Mouse (Mus musculus) adrenal gland, adult (tissue): Measurements from ENCODE around the gene Adam11.

ENCODE experiments used
- DNase-seq, 2 experiments: peaks; one replicate each; pipeline ENCODE4 v3.0.0; 2022 to 2023; ENCODE audit warnings: low spot score in 1 of 2; ENCODE audit not compliant: inconsistent age in 2 of 2

Adam11 gene

GRCm38 (mm10) chr11:102753591-102754324 lies 7.5 kb upstream of the Adam11 start:
- DNase-seq: no peak

GRCm38 (mm10) chr11:102754416-102754815 lies 6.8 kb upstream of the Adam11 start:
- peak in 1 of 2 experiments; percentile 3 for DNase-seq

DNA sequence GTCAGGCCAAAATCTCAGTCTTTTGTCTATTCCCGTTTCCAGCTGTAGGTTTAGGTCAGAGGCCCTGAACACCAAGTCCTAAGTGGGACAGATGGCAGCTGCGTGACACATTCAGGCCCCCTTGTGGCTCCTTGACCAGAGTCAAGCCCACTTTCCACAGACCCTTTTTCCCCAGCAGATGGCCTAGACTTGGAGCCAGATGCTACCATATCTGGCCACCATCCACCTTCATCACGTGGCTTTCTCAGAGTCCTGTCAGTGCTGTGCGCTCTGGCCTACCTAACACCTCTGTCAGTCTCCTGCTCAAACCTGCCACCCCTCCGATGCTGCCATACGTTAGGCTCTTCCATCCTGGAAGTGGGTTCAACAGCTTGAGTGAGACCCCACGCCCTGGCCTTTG lies 5.8 kb upstream of the Adam11 start:
- DNase-seq: no peak

GRCm38 (mm10) chr11:102758977-102759376 lies 2.3 kb upstream of the Adam11 start:
- DNase-seq: no peak

DNA sequence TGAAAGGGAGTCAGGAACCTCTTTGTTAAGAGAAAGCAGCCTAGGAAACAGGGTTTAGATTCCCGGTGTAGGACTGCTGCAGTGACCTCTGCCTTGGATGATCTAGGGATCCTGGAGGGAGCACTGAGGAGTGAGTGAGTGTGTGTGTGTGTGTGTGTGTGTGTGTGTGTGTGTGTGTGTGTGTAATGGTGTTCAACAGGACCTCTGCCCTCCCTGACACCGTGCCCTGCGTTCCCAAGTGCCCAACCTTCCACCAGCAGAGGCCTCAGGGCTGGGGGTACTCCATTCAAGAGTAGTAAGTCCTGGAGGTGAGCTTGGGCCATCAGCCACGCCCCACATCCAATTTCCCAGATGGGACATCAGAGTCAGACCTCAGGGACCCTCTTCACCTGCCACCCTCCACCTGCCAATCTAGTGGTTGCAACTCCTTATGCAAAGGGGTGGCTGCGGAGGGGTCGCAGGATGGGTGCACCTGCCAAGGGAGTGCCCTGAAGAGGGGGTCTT lies 382 bp upstream of the Adam11 start:
- DNase-seq: no peak

DNA sequence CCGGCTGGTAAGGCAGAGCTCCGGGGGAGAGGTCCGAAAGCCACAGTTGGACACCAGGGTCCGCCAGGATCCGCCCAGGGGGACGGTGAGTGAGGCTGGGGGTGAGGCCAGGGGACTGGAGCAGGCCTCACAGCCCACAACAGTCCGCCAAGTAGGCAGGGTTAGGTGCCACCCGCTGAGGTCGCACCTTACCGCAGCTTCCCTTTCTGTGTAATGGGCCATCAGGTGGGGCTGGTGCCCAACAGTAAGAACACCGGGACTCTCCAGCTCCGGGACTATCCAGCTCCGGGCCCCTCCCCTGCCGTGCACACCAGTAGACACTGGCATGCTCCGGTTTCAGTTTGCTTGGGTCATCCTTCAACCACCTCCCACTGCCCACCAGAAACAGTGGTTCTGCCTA lies 1.0 kb downstream of the Adam11 start:
- DNase-seq: no peak

DNA sequence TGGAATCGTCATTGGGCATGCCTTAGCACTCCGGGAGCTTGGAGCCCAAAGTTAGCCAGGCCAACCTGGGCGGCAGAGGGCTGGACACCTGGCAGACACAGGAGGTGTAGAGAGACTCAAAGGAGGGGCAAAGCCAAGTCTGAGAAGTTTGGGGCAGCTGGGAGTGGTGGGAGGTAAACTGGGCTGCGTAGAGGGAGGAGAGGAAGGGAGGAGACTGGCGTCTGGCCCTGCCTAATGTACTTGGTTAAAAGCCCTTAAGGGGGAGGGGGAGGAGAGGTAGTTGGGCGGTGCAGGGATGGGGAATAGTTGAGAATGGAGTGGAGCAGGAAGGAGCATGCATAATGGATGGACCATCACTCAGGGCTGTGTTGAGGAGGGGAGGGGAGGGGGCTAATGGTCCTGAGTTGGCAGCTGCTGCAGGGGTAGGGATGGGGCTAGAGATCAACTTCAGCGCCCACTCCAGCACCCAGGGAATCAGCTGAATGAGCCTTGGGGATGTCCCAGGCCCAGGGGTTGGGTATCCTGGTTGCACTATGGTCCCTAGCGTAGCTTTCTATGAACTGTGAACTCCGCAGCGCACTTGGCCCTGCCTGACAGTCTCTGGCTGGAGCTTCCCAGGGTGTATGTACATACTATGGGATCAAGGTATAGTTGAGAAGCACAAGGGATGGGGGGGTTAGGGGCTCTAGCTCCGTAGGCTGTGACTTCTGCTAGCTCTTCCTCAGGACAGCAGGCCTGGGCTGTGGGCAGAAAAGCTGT lies 1.9 kb downstream of the Adam11 start:
- DNase-seq: no peak

GRCm38 (mm10) chr11:102765416-102765815 lies 4.2 kb downstream of the Adam11 start:
- no peak for DNase-seq

DNA sequence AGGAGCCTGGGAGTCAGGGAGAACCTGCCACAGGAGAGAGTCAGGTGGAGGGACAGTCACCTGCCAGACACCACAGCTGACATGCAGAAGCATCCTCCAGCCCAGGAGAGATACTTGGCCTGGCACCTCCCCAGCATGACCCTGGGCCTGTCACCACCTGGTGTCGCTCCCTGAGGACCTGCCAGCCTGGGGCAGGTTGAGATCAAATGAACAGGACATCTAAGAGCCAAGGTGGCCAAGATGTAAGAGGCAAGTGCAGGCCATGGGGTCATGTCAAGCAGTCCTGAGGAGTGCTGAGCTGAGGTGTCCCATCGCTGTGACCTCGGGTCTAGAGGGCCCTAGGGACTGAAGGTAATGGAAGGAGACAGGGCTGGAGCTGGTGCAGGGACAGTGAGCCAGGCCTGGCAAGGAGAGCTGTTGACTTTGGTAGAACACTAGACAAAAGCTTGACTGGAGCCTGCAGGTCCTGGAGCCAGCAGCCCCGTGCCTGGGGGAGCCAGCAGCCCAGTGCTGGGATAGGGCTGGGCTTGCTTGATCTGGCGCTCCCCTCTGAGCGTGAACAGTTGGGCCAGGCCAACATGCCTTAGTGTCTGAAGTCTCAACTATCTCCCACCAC lies 5.9 kb downstream of the Adam11 start:
- no peak for DNase-seq

DNA sequence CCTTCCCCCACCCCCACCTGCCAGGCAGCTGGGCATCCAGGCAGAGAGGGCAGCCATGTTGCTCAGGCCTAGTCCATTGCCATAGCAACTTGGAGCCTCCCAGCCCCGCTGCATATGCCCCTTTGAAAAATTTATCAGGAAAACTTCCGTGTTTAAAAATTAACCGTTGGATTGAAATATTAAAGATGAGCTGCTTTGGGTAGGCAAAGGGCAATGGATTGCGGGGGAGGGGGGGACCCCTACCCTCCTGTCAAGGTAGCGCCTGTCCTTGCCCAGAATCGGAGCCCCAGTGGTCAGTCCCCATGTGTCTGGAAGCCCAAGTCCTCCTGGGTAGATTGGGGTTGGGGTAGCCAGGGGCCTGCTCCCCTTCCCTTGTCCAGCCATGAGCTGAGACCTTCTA lies 7.9 kb downstream of the Adam11 start:
- no peak for DNase-seq

GRCm38 (mm10) chr11:102769993-102770661 lies 8.9 kb downstream of the Adam11 start:
- no peak for DNase-seq

- no peak for DNase-seq
These were observed 9.6 kb downstream of the Adam11 start for GRCm38 (mm10) chr11:102770662-102771435.

- no peak for DNase-seq
These were observed 10.9 kb downstream of the Adam11 start for GRCm38 (mm10) chr11:102771916-102772714.

GRCm38 (mm10) chr11:102772771-102773700 lies 11.8 kb downstream of the Adam11 start:
- DNase-seq: no peak

- peak; percentile 88 to 95 for DNase-seq
These were observed 12.7 kb downstream of the Adam11 start for GRCm38 (mm10) chr11:102773713-102774611.

GRCm38 (mm10) chr11:102774621-102775141 lies 13.4 kb downstream of the Adam11 start:
- peak; percentile 89 to 94 for DNase-seq

- DNase-seq: peak; percentile 88 to 95
These were observed 16.4 kb downstream of the Adam11 start for GRCm38 (mm10) chr11:102777598-102777997.
